ENCODE assay signal across 16 mouse cellular contexts in genomic region chr3:155039012-155039836, GRCm38 (mm10). TPM values are rescaled to one million over a fixed set of nuclear protein-coding genes. Genes with fewer than 3 reads are reported as not detected.
DNase-seq lines count a peak whose midpoint lies in the region; ATAC-seq and TF ChIP-seq lines count a peak whose summit lies in the region.
"Had no signal": no experiment of that assay in that cellular context is flagged by ENCODE, and none has a peak within 500 bp of the region (broad histone marks: within the 10 kb centered on the region; RNA-seq: fewer than 3 reads in every experiment).

No protein-coding gene starts in this region.

- in situ Hi-C loops in ES-E14 (cut with MboI; ENCODE audit: low sequenced_read_pairs in 2 of 2, unreplicated experiment in 2 of 2), result no loop called here

- no peaks in the 10 kb centered on the region for H3K27me3 ChIP-seq in hindbrain, embryonic 10.5 days (ENCODE audit: insufficient read depth, poor library complexity, severe bottlenecking)
- no peaks in the 10 kb centered on the region for H3K27me3 ChIP-seq in hindbrain, postnatal 0 days (ENCODE audit: insufficient read depth, low read length)
- no peaks in the 10 kb centered on the region for H3K27me3 ChIP-seq in heart, embryonic 16.5 days (ENCODE audit: control insufficient read depth, insufficient read depth, low read length)
- H3K27me3 ChIP-seq: embryonic facial prominence, embryonic 13.5 days had no signal

- ATAC-seq in hindbrain, postnatal 0 days, result no peak
- 0 out of 2 replicates have a peak, but pooled peaks have one; percentile 37 for ATAC-seq in heart, embryonic 16.5 days (replicated peaks; ENCODE audit: extremely low read depth, insufficient read depth, low FRiP score)

- 17% methylated on average over 1 of the region's 1 CpGs for WGBS in hindbrain, embryonic 10.5 days
- 46% methylated on average over 1 of the region's 1 CpGs for WGBS in hindbrain, postnatal 0 days
- WGBS in heart, embryonic 16.5 days, result 11% methylated on average over 1 of the region's 1 CpGs

- peak; percentile 15 for DNase-seq in hindbrain, embryonic 10.5 days (ENCODE audit: low spot score)
- DNase-seq in hindbrain, postnatal 0 days (ENCODE audit: low spot score), result no peak
- DNase-seq in ES-E14 (ENCODE audit: low read depth, low spot score) (peak; percentile 49), adipocyte (ENCODE audit: low spot score) (peak; percentile 44)
- DNase-seq in adrenal gland, adult 18-20 months (ENCODE audit: low spot score in 2 of 2), result no peak
- no peak for DNase-seq in adrenal gland, postnatal 4 days (ENCODE audit: low spot score in 2 of 2)
- DNase-seq: adrenal gland, postnatal 14 days; cerebellum, adult 11-12 months; kidney, adult 18-20 months; lung, postnatal 10 days; thymus, postnatal 25 days had no signal

- H3K27ac ChIP-seq in hindbrain, embryonic 10.5 days, result no peak overlapping the region
- H3K27ac ChIP-seq in hindbrain, postnatal 0 days, result no peak overlapping the region
- no peak overlapping the region for H3K27ac ChIP-seq in ES-E14 (ENCODE audit: insufficient read depth, low read depth, low read length, poor library complexity, severe bottlenecking)
- H3K27ac ChIP-seq in heart, embryonic 16.5 days (ENCODE audit: low read length), result peak overlapping the region; percentile 84
- H3K27ac ChIP-seq: embryonic facial prominence, embryonic 13.5 days had no signal

- TF ChIP-seq CTCF in hindbrain, postnatal 0 days (IDR thresholded peaks at IDR 0.05; ENCODE audit: low read depth), result no peak

- H3K36me3 ChIP-seq in hindbrain, embryonic 10.5 days, result no peaks in the 10 kb centered on the region
- no peaks in the 10 kb centered on the region for H3K36me3 ChIP-seq in hindbrain, postnatal 0 days (ENCODE audit: insufficient read depth, low read length)
- no peaks in the 10 kb centered on the region for H3K36me3 ChIP-seq in ES-E14 (ENCODE audit: control insufficient read depth, insufficient read depth, low read length, poor library complexity, severe bottlenecking)
- H3K36me3 ChIP-seq in heart, embryonic 16.5 days (ENCODE audit: control insufficient read depth, insufficient read depth), result peaks cover 3% of the 10 kb centered on the region
- H3K36me3 ChIP-seq: embryonic facial prominence, embryonic 13.5 days had no signal

- no peaks in the 10 kb centered on the region for H3K9me3 ChIP-seq in hindbrain, embryonic 10.5 days
- H3K9me3 ChIP-seq in hindbrain, postnatal 0 days (ENCODE audit: low read length), result no peaks in the 10 kb centered on the region
- H3K9me3 ChIP-seq in ES-E14 (ENCODE audit: control insufficient read depth, insufficient read depth, low read depth, low read length), result no peaks in the 10 kb centered on the region
- no peaks in the 10 kb centered on the region for H3K9me3 ChIP-seq in heart, embryonic 16.5 days (replicated peaks; ENCODE audit: control insufficient read depth, low read length)
- H3K9me3 ChIP-seq: embryonic facial prominence, embryonic 13.5 days had no signal

- peaks cover 5% of the 10 kb centered on the region; the same call in 1 of the 2 replicates for H3K4me1 ChIP-seq in hindbrain, embryonic 10.5 days (replicated peaks)
- H3K4me1 ChIP-seq in hindbrain, postnatal 0 days (ENCODE audit: insufficient read depth, low read length), result no peaks in the 10 kb centered on the region
- peaks cover 0 to 2% of the 10 kb centered on the region in 2 experiments; a peak in 1 of 4 replicates for H3K4me1 ChIP-seq in ES-E14 (ENCODE audit: control insufficient read depth in 2 of 2, insufficient read depth in 2 of 2, low read length in 2 of 2, poor library complexity in 1 of 2)
- peaks cover 18% of the 10 kb centered on the region for H3K4me1 ChIP-seq in heart, embryonic 16.5 days (ENCODE audit: control insufficient read depth, insufficient read depth, low read length)
- H3K4me1 ChIP-seq: embryonic facial prominence, embryonic 13.5 days had no signal

- no peak overlapping the region for H3K9ac ChIP-seq in hindbrain, postnatal 0 days (replicated peaks; ENCODE audit: low read length)
- H3K9ac ChIP-seq in ES-E14 (ENCODE audit: insufficient read depth, low read depth, low read length, poor library complexity, severe bottlenecking), result no peak overlapping the region
- H3K9ac ChIP-seq in heart, embryonic 16.5 days (ENCODE audit: low read length), result no peak overlapping the region
- H3K9ac ChIP-seq: embryonic facial prominence, embryonic 13.5 days had no signal

- H3K4me3 ChIP-seq in hindbrain, embryonic 10.5 days, result no peak overlapping the region
- H3K4me3 ChIP-seq in hindbrain, postnatal 0 days (ENCODE audit: low read length), result no peak overlapping the region
- no peak overlapping the region for H3K4me3 ChIP-seq in ES-E14 (ENCODE audit: insufficient read depth in 1 of 2, low read depth in 1 of 2, low read length in 2 of 2, poor library complexity in 1 of 2, severe bottlenecking in 1 of 2)
- no peak overlapping the region for H3K4me3 ChIP-seq in heart, embryonic 16.5 days (ENCODE audit: low read length)
- H3K4me3 ChIP-seq: embryonic facial prominence, embryonic 13.5 days had no signal

- no peak overlapping the region for H3K4me2 ChIP-seq in hindbrain, postnatal 0 days (ENCODE audit: low read depth, low read length)
- H3K4me2 ChIP-seq in heart, embryonic 16.5 days (ENCODE audit: low read depth, low read length), result no peak overlapping the region; the same call in 1 of the 2 replicates
- H3K4me2 ChIP-seq: embryonic facial prominence, embryonic 13.5 days; liver, embryonic 11.5 days had no signal

TF ChIP-seq in ES-E14, 5 proteins besides CTCF, POLR2A, EP300 and RAD21:
- TF ChIP-seq CHD2 (IDR thresholded peaks at IDR 0.05; ENCODE audit: low read depth, low read length) (no peak), ZNF384 (IDR thresholded peaks at IDR 0.05; ENCODE audit: low read depth, low read length) (no peak), ZC3H11A (IDR thresholded peaks at IDR 0.05; ENCODE audit: borderline replicate concordance, low read depth, low read length) (no peak), HCFC1 (IDR thresholded peaks at IDR 0.05; ENCODE audit: borderline replicate concordance, insufficient read depth, low read length) (no peak), MAFK (IDR thresholded peaks at IDR 0.05; ENCODE audit: insufficient read depth, low read depth, low read length) (no peak)

RNA-seq across cellular contexts. Expression of gene Tnni3k, which starts 16.0 kb away (rescaled TPM):
- polyA plus RNA-seq in hindbrain, embryonic 10.5 days (2016; fragmentation: Nextera tagmentation; extraction: Ambion mirVana), result 0.22 TPM in 1 of 2 replicates, not detected in the other
- total RNA-seq in hindbrain, postnatal 0 days (2014; rRNA removed), result not detected in 2 replicates
- polyA plus RNA-seq in hindbrain, postnatal 0 days (2015; fragmentation: Nextera tagmentation; extraction: Ambion mirVana), result 0.05 and 0.13 TPM in 2 replicates
- total RNA-seq in ES-E14 (2012; rRNA removed), result not detected in 2 replicates
- polyA plus RNA-seq in heart, embryonic 16.5 days (2015; fragmentation: Nextera tagmentation; extraction: Ambion mirVana), result 72.1 and 72.5 TPM in 2 replicates
- total RNA-seq in adrenal gland, adult 18-20 months (2021), result not detected
- not detected for total RNA-seq in adrenal gland, postnatal 4 days (2021)
- total RNA-seq: adrenal gland, postnatal 14 days; monocyte, adult 5-6 weeks had no signal
- polyA plus RNA-seq: stomach, embryonic 14.5 days had no signal

RNA-seq across cellular contexts. Expression of gene Fpgt, which starts 54.0 kb away (rescaled TPM):
- 14.7 and 15.3 TPM in 2 replicates for polyA plus RNA-seq in hindbrain, embryonic 10.5 days (2016; fragmentation: Nextera tagmentation; extraction: Ambion mirVana)
- 26.9 and 28.0 TPM in 2 replicates for total RNA-seq in hindbrain, postnatal 0 days (2014; rRNA removed)
- polyA plus RNA-seq in hindbrain, postnatal 0 days (2015; fragmentation: Nextera tagmentation; extraction: Ambion mirVana), result 14.4 and 16.8 TPM in 2 replicates
- total RNA-seq in ES-E14 (2012; rRNA removed), result 13.6 and 14.2 TPM in 2 replicates
- polyA plus RNA-seq in heart, embryonic 16.5 days (2015; fragmentation: Nextera tagmentation; extraction: Ambion mirVana), result 13.8 and 14.3 TPM in 2 replicates
- 10 to 100 TPM; 24.6 to 37.7 TPM for total RNA-seq in adrenal gland, adult 18-20 months (2021)
- total RNA-seq in adrenal gland, postnatal 4 days (2021), result 10 to 100 TPM; 24.7 to 25.5 TPM

RNA-seq across cellular contexts. Expression of gene Lrriq3, which starts 54.0 kb away (rescaled TPM):
- polyA plus RNA-seq in hindbrain, embryonic 10.5 days (2016; fragmentation: Nextera tagmentation; extraction: Ambion mirVana), result 1.2 and 1.6 TPM in 2 replicates
- total RNA-seq in hindbrain, postnatal 0 days (2014; rRNA removed), result 0.36 and 0.42 TPM in 2 replicates
- 1.1 TPM in 2 replicates for polyA plus RNA-seq in hindbrain, postnatal 0 days (2015; fragmentation: Nextera tagmentation; extraction: Ambion mirVana)
- total RNA-seq in ES-E14 (2012; rRNA removed), result 0.16 and 0.45 TPM in 2 replicates
- 0.39 and 1.1 TPM in 2 replicates for polyA plus RNA-seq in heart, embryonic 16.5 days (2015; fragmentation: Nextera tagmentation; extraction: Ambion mirVana)
- total RNA-seq in adrenal gland, adult 18-20 months (2021), result 1 to 10 TPM in 1 of 2 experiments, under 1 TPM in 1; 0.86 to 1.1 TPM
- total RNA-seq in adrenal gland, postnatal 4 days (2021), result 1 to 10 TPM; 2.2 to 2.3 TPM
- total RNA-seq: monocyte, adult 5-6 weeks had no signal

Comparison
In these comparisons a context has a peak if more than half of its experiments do, and no peak if none do; other contexts are left out.
1. DNase-seq: peak in hindbrain, embryonic 10.5 days (single experiment), ES-E14 (single experiment) and adipocyte (single experiment); none in hindbrain, postnatal 0 days (single experiment), adrenal gland, adult 18-20 months (0 of 2) and adrenal gland, postnatal 4 days (0 of 2).